Mouse (Mus musculus) liver, embryonic 12.5 days (tissue): ENCODE results near the gene Hs3st2. TPM values are rescaled to one million over a fixed set of nuclear protein-coding genes. Genes with fewer than 3 reads are reported as not detected.
"Not testable (repeated sequence)": the region's sequence is repeated elsewhere in the genome, so short reads cannot be mapped to it uniquely, and the experiment has no call there.

Source experiments
- ATAC-seq: fragments of 200-750 bp; cut with Nextera tagmentation; 2 replicates; pipeline ENCODE4 v1.8.0; 2017; ENCODE audit warnings: moderate number of reproducible peaks, mild to moderate bottlenecking, moderate library complexity
- H3K27ac ChIP-seq: fragments of 300-500 bp; sonication (generic); 2 replicates; pipeline ENCODE4 v1.5.1; 2016; ENCODE audit warnings: mild to moderate bottlenecking
- H3K27me3 ChIP-seq: fragments of 300-500 bp; sonication (generic); replicated peaks from 2 replicates; pipeline ENCODE4 v1.6.1; 2016; ENCODE audit warnings: mild to moderate bottlenecking, moderate library complexity
- H3K36me3 ChIP-seq: fragments of 300-500 bp; sonication (generic); 2 replicates; pipeline ENCODE4 v1.6.1; 2016; ENCODE audit warnings: mild to moderate bottlenecking, moderate library complexity
- H3K4me1 ChIP-seq: fragments of 300-500 bp; sonication (generic); 2 replicates; pipeline ENCODE4 v1.6.1; 2016
- H3K4me2 ChIP-seq: fragments of 300-500 bp; sonication (generic); 2 replicates; pipeline ENCODE4 v1.6.1; 2016; ENCODE audit warnings: mild to moderate bottlenecking, moderate library complexity
- H3K4me3 ChIP-seq: fragments of 300-500 bp; sonication (generic); 2 replicates; pipeline ENCODE4 v1.5.1; 2016; ENCODE audit warnings: mild to moderate bottlenecking, moderate library complexity
- H3K9ac ChIP-seq: fragments of 300-500 bp; sonication (generic); 2 replicates; pipeline ENCODE4 v1.6.1; 2016; ENCODE audit warnings: mild to moderate bottlenecking, moderate library complexity
- H3K9me3 ChIP-seq: fragments of 300-500 bp; sonication (generic); replicated peaks from 2 replicates; pipeline ENCODE4 v1.6.1; 2016; ENCODE audit warnings: mild to moderate bottlenecking, moderate library complexity
- WGBS: fragments of 180-500 bp; shearing (Covaris S2); methylation state at CpG from one replicate; pipeline ENCODE4 v1.1.7; 2016; ENCODE audit not compliant: insufficient replicate concordance; 5-methylcytosine and 5-hydroxymethylcytosine counted together
- polyA plus RNA-seq: library from polyadenylated mRNA; unstranded; fragments of >200 nt; fragmentation: Nextera tagmentation; extraction: Ambion mirVana; gene quantifications from 2 replicates; pipeline ENCODE4 v1.2.1, GENCODE M21; 2016

The Hs3st2 gene
- 0.13 and 0.32 TPM in 2 replicates for polyA plus RNA-seq

DNA sequence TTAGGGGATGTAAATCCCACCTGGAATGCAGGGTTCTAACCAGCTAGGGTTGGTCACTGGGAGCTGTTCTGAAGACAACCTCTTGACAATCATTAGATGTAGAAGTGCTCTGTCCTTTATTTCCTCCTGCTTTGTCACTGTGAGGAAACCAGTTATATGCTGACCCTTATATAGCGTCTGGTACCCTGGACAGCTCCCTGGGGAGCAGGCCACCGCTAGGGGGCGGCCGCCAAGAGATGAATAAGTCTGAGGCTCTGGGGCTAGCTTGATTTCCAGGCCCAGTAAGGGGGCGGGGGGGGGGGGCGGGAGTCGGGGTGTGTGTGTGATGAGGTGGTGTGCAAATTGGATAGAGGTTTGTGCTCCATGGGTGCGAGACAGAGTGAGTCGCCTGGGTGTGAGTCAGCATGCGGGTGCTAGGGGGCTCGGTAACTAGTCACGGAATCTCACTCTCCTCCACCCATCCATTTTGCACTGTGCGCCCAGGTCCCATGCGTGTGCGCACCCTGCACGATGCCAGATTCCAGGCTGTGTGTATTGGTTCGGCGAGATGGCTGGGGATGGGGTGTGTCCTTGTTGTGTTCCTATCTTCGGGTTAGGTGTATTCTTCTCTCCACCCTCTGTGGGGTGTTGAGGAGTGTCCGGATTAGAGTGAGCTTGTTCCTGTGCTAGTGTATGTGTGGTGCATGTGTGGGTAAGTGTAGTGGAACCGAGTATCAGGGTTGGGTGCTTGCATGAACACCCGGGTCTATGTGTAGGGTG is at the start of gene Hs3st2:
Gene Hs3st2, plus strand, starts transcription at position 635 of the 759 bp plus-strand sequence.
- H3K4me1 ChIP-seq: no peaks in the 10 kb centered on the region
- H3K4me2 ChIP-seq: peak within 1 kb of the TSS; percentile 36
- peaks cover 41% of the 10 kb centered on the region for H3K27me3 ChIP-seq
- H3K9ac ChIP-seq: no peak within 1 kb of the TSS
- H3K4me3 ChIP-seq: peak within 1 kb of the TSS; percentile 9; the same call in 1 of the 2 replicates
- H3K27ac ChIP-seq: no peak within 1 kb of the TSS
- ATAC-seq: no peak
- H3K36me3 ChIP-seq: no peaks in the 10 kb centered on the region
- 8% methylated on average over 22 of the region's 22 CpGs for WGBS
- no peaks in the 10 kb centered on the region for H3K9me3 ChIP-seq

DNA sequence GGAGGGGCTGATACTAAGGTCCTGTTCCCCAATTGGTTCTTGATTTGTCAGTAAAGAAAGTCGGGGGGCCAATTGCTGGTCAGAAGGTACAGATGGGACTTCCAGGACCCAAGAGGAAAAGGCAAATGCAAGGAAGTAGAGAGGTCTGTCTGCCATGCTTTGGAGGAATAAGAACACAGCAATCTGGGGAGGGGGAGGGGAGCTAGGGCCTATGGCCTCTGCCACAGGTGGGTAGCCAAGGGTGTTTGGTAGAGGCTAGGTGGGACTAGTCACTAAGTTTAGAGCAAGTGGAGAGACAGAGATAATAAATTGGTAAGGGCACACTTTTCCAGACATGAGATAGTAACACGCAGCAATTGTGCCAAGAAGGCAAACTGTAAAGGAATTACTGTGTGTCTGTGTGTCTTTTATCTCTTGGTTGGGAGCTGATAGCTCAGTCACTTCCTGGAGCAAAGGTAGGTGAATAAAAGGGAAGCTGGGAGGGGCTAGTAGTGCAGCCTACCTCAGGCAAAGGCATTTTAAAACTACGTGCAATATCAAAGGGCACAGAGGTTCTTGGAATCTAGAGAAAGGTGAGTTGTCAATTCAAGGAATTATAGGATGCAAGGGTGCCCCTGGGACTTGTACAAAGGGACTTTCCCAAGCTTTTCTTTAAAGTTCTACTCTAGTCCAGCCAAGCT is 43.2 kb upstream of the Hs3st2 start:
- Histone ChIP-seq H3K4me2 (no peak overlapping the region), H3K27me3 (no peaks in the 10 kb centered on the region), H3K4me3 (no peak overlapping the region), H3K36me3 (no peaks in the 10 kb centered on the region), H3K9me3 (no peaks in the 10 kb centered on the region), H3K4me1 (no peaks in the 10 kb centered on the region), H3K9ac (no peak overlapping the region), H3K27ac (no peak overlapping the region)
- 52% methylated on average over 3 of the region's 3 CpGs for WGBS
- no peak for ATAC-seq

DNA sequence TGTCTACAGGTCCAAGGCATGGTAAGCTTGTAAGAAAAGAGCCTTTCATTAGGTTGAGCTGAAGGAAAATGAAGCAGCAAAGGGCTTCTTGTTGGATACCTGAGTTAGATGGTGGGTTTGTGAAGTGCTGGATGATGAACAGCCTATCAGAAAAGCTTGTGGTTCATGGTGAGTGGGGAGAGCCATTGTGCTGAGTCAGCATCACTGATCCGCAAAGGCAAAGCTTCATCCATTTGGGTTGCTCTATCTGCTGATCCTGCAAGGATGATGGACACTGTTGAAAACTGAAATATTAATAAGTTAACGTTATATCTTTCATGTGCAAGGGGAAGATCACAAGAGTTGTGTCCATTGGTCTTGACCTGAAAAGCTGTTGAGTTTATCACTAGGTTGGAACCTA is 40.0 kb upstream of the Hs3st2 start:
- Histone ChIP-seq H3K36me3 (no peaks in the 10 kb centered on the region), H3K9me3 (no peaks in the 10 kb centered on the region), H3K4me2 (no peak overlapping the region), H3K9ac (no peak overlapping the region), H3K4me3 (no peak overlapping the region), H3K27ac (no peak overlapping the region), H3K4me1 (no peaks in the 10 kb centered on the region), H3K27me3 (no peaks in the 10 kb centered on the region)
- no peak for ATAC-seq
- WGBS: 69% methylated on average over 2 of the region's 2 CpGs

DNA sequence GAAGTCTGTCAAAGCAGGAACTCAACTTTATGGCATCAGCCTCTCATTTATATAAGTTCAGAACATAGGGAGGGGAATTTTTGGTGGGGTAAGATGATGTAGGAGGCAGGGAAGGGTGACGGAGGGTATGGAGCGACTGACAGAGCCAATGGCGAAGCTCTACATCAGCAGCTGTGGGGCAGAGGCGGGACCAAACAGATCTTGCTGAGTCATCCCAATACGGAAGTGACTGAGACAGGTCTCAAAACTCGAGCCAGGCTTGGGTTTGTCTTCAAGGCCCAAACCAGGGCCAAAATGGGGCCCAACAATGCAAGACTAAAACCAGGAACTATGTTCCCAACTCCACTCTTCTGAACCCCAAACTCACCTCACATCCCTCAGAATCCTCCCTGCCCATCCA is 30.2 kb upstream of the Hs3st2 start:
- H3K4me3 ChIP-seq, H3K36me3 ChIP-seq, H3K27me3 ChIP-seq, H3K9me3 ChIP-seq, H3K9ac ChIP-seq, H3K27ac ChIP-seq, ATAC-seq, H3K4me1 ChIP-seq, H3K4me2 ChIP-seq: not testable (repeated sequence)
- WGBS: 79% methylated on average over 6 of the region's 6 CpGs

DNA sequence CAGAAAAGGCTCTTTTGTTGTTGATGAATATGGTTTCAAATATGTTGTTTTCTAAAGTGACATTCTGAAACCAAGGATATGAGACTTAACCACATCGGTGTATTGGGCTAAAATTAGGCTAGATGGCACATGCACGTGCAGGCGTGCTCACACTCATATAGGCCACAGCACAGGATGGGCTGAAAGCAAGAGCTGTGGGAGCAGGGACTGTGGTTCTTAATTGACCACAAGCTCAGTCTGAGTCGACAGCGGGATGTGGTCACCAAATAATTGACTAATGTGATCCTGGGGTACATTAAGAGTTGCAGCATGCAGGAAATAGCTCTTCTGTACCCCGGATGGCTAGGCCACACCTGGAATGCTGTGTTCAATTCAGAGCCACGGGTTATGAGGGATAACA is 26.1 kb upstream of the Hs3st2 start:
- Histone ChIP-seq H3K27me3 (no peaks in the 10 kb centered on the region), H3K9ac (no peak overlapping the region), H3K27ac (no peak overlapping the region), H3K4me2 (no peak overlapping the region), H3K4me3 (no peak overlapping the region), H3K4me1 (no peaks in the 10 kb centered on the region), H3K36me3 (no peaks in the 10 kb centered on the region), H3K9me3 (no peaks in the 10 kb centered on the region)
- ATAC-seq: no peak
- WGBS: 68% methylated on average over 7 of the region's 7 CpGs

DNA sequence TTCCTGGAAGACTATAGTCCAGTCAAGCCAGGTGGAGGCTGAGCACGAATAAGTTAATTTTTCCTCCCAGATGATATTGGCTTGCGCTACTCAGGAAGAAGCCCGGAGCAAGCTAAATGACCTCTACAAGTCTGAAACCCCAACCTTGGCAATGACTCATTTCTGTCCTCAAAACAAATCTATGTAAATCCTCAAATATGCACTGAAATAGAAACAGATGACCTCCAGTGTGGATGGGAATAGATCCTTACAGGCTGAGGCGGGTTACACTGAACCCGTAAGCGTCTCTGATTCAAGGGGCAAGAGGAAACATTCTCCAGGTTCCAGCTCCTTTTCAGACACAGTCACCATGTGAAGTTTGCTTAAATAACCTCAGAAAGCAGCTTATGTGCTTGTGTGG is 24.5 kb upstream of the Hs3st2 start:
- Histone ChIP-seq H3K36me3 (no peaks in the 10 kb centered on the region), H3K9ac (no peak overlapping the region), H3K4me2 (no peak overlapping the region), H3K4me3 (no peak overlapping the region), H3K27ac (no peak overlapping the region), H3K27me3 (no peaks in the 10 kb centered on the region), H3K9me3 (no peaks in the 10 kb centered on the region), H3K4me1 (no peaks in the 10 kb centered on the region)
- 78% methylated on average over 6 of the region's 6 CpGs for WGBS
- ATAC-seq: no peak

DNA sequence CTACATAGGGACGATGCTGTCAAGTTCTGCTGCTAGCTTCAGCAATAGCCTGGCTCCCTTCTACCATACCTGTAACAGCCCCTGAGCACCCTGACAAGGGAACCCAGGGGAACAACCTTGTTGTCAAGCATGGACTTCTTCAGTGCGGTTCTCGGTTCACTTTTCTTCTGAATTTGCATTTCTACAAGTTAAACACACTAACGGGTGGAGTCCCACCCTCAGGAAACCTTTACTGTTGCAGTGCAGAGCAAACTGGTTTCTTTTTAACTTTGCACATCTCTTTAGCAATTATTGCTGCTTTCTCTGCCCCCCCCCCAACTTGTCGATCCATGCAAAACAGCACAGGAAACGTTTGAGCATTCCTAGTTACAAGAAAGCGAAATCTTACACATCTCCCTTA is 19.7 kb upstream of the Hs3st2 start:
- Histone ChIP-seq H3K36me3 (no peaks in the 10 kb centered on the region), H3K4me2 (no peak overlapping the region), H3K27ac (no peak overlapping the region), H3K9me3 (no peaks in the 10 kb centered on the region), H3K9ac (no peak overlapping the region), H3K27me3 (no peaks in the 10 kb centered on the region), H3K4me3 (no peak overlapping the region), H3K4me1 (no peaks in the 10 kb centered on the region)
- WGBS: 68% methylated on average over 7 of the region's 7 CpGs
- no peak for ATAC-seq

DNA sequence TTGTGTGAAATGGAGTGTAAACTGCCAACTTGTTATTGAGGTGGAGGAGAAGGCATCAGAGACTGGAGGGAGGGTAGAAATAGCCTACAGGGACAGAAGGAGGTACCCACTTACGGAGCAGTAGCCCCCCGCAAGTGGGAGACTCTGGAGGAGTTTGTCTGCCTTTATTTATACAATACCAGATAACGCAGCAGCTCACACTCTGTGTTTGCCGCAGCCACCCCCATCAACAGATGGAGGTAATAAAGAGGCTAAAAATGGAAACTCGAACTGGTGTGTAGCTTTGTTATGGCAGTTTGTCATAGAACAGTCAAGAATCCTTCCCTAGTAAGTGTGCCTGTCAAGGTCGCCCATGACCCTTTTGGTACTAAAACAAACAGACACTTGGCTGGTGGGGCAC is 16.2 kb upstream of the Hs3st2 start:
- Histone ChIP-seq H3K36me3 (no peaks in the 10 kb centered on the region), H3K27ac (no peak overlapping the region), H3K4me2 (no peak overlapping the region), H3K4me3 (no peak overlapping the region), H3K9ac (no peak overlapping the region), H3K27me3 (no peaks in the 10 kb centered on the region), H3K9me3 (no peaks in the 10 kb centered on the region), H3K4me1 (no peaks in the 10 kb centered on the region)
- WGBS: 42% methylated on average over 6 of the region's 6 CpGs
- no peak for ATAC-seq

DNA sequence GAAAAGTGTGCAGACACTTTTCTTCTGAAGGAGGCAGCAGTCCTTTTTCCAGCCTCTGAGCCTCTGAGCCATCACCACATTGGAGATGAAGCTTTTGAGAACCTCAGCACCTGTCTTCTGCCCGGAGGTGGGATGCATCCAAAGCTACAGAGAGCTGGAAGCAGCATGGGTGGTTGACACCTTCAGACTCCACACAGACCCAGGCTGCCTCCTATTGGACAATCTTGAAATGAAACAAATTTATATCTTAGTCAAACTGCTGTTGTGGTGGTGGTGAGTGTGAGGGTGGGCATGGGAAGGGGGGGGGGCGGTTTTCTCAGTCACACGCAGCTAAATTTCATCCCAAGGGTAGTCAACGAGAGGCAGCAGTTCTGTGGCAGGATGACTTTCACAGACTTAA is 12.7 kb upstream of the Hs3st2 start:
- no peaks in the 10 kb centered on the region for H3K27me3 ChIP-seq
- H3K4me1 ChIP-seq: no peaks in the 10 kb centered on the region
- no peak for ATAC-seq
- no peak overlapping the region for H3K4me2 ChIP-seq
- H3K27ac ChIP-seq: no peak overlapping the region
- no peaks in the 10 kb centered on the region for H3K36me3 ChIP-seq
- H3K9me3 ChIP-seq: no peaks in the 10 kb centered on the region
- H3K4me3 ChIP-seq: no peak overlapping the region
- 45% methylated on average over 4 of the region's 4 CpGs for WGBS
- H3K9ac ChIP-seq: no peak overlapping the region

DNA sequence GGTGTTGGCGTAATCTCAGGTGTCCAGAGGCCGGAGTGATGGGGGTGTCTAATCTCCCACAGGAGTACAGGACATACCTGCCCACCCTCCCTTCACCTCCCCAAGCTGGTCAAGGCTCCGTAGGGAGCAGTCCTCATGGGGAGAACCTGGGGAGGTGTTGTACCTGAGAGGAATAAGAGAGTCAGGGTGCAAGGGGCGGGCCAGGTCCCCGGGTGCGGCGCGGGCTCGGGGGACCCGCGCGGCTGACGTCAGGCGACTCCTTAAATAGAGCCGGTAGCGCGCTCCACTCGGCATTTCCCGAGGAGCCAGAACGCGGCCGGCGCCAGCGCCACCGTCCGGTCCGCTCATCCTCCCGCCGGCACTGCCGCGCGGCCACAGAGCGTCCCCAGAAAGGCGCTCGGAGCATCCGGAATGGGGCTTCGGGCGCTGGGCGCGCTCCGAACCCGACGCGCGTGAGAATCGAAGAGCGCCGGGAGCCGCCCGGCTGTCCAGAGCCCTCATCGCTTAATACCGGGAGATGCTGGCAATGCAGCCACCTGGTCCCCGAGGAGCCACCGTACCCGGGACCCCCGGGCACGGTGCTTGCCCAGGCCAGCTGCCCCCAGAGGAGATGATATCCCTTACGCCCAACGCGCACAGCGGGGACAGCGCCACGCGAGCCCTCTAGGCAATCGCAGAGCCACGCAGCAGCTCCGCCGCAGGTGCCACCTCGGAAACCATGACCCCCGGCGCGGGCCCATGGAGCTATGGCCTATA is 503 bp downstream of the Hs3st2 start:
- Histone ChIP-seq H3K4me3 (peak overlapping the region; percentile 9; the same call in 1 of the 2 replicates), H3K36me3 (no peaks in the 10 kb centered on the region), H3K27ac (no peak overlapping the region), H3K9me3 (no peaks in the 10 kb centered on the region), H3K9ac (no peak overlapping the region), H3K4me1 (no peaks in the 10 kb centered on the region), H3K27me3 (peaks cover 41% of the 10 kb centered on the region), H3K4me2 (peak overlapping the region; percentile 36)
- ATAC-seq: no peak
- 4% methylated on average over 72 of the region's 72 CpGs for WGBS

DNA sequence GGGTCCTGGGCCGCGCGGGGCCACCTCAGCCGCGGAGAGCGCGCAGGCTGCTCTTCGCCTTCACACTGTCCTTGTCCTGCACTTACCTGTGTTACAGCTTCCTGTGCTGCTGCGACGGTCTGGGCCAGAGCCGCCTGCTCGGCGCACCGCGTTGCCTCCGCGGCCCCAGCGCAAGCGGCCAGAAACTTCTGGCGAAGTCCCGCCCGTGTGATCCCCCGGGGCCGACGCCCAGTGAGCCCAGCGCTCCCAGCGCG is 1.0 kb downstream of the Hs3st2 start:
- peak overlapping the region; percentile 36 for H3K4me2 ChIP-seq
- peaks cover 41% of the 10 kb centered on the region for H3K27me3 ChIP-seq
- H3K36me3 ChIP-seq: no peaks in the 10 kb centered on the region
- ATAC-seq: no peak
- H3K4me3 ChIP-seq: peak overlapping the region; percentile 9; the same call in 1 of the 2 replicates
- H3K27ac ChIP-seq: no peak overlapping the region
- no peaks in the 10 kb centered on the region for H3K9me3 ChIP-seq
- no peaks in the 10 kb centered on the region for H3K4me1 ChIP-seq
- WGBS: 4% methylated on average over 28 of the region's 28 CpGs
- H3K9ac ChIP-seq: no peak overlapping the region

DNA sequence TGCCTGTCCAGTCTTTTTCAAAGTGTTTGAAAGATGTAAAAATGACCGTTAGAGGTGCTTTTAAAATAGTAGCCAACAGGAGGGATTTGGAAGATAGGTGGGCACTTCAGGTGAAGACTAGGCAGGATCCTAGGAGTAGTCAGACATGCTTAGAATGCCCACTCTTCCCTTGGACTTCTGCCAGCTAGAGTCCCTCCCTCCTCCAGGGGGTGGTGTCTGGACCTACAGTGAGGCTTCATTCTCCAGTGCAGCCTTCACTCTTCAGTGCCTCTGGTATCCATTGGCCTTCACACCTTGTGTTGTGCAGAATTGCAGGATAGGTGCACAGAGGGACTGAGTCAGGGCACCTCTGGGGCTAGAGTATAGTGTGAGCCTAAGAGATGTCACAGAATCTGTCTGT is 2.2 kb downstream of the Hs3st2 start:
- Histone ChIP-seq H3K9me3 (no peaks in the 10 kb centered on the region), H3K4me3 (no peak overlapping the region), H3K9ac (no peak overlapping the region), H3K4me1 (no peaks in the 10 kb centered on the region), H3K27ac (no peak overlapping the region), H3K27me3 (peaks cover 41% of the 10 kb centered on the region), H3K36me3 (no peaks in the 10 kb centered on the region), H3K4me2 (no peak overlapping the region)
- ATAC-seq: no peak
- WGBS: 67% methylated on average over 1 of the region's 1 CpGs
